In genomic region chr9:44379054-44379834, GRCm38 (mm10) we compare ENCODE assay signal across 8 mouse cellular contexts. TPM values are rescaled to one million over a fixed set of nuclear protein-coding genes. Genes with fewer than 3 reads are reported as not detected.
DNase-seq lines count a peak whose midpoint lies in the region; ATAC-seq lines count a peak whose summit lies in the region.

Gene Hyou1 (plus strand): TSS chr9:44379490.

- H3K9me3 ChIP-seq in hindbrain, embryonic 15.5 days = no peaks in the 10 kb centered on the region

- peak within 1 kb of the TSS; percentile 77 for H3K4me3 ChIP-seq in hindbrain, embryonic 15.5 days

- peak within 1 kb of the TSS; percentile 95 for H3K4me2 ChIP-seq in hindbrain, embryonic 15.5 days

- peak within 1 kb of the TSS; percentile 83 for H3K9ac ChIP-seq in hindbrain, embryonic 15.5 days

- under 1% methylated on average over 80 of the region's 83 CpGs for WGBS in hindbrain, embryonic 15.5 days

- H3K27me3 ChIP-seq in hindbrain, embryonic 15.5 days = no peaks in the 10 kb centered on the region

- peaks cover 22% of the 10 kb centered on the region for H3K4me1 ChIP-seq in hindbrain, embryonic 15.5 days (replicated peaks)

- ATAC-seq in hindbrain, embryonic 15.5 days (ENCODE audit: low FRiP score, low read depth) = peak; percentile 98

- peak within 1 kb of the TSS; percentile 89 for H3K27ac ChIP-seq in hindbrain, embryonic 15.5 days (replicated peaks)

- peaks cover 34% of the 10 kb centered on the region for H3K36me3 ChIP-seq in hindbrain, embryonic 15.5 days

- peak; percentile 100 for DNase-seq in T-cell, adult 2 months (ENCODE audit: low spot score)
- DNase-seq in cerebellum, postnatal 36 days = peak; percentile 99
- DNase-seq in frontal cortex, postnatal 36 days (ENCODE audit: low spot score in 2 of 2) = peak; percentile 98 to 100
- peak; percentile 99 for DNase-seq in left cerebral cortex, adult 11 months (ENCODE audit: low spot score)
- DNase-seq in lung, postnatal 4 days = peak; percentile 99 to 100
- peak; percentile 96 for DNase-seq in retina, postnatal 7 days (ENCODE audit: low read depth, low spot score)
- DNase-seq in urinary bladder, adult 2 months (ENCODE audit: low spot score) = peak; percentile 98

RNA-seq across cellular contexts. Expression of gene Hyou1, which starts in this region (rescaled TPM):
- polyA plus RNA-seq in hindbrain, embryonic 15.5 days (2015; fragmentation: Nextera tagmentation; extraction: Ambion mirVana) = 27.4 and 27.6 TPM in 2 replicates
- polyA plus RNA-seq in urinary bladder, adult 2 months (2012; rRNA removed) = 34.4 and 35.3 TPM in 2 replicates

Comparison
In these comparisons a context has a peak if more than half of its experiments do, and no peak if none do; other contexts are left out.
1. Peak in every context shown above with its lines: DNase-seq, ATAC-seq, H3K4me3 ChIP-seq and H3K27ac ChIP-seq.